Mouse (Mus musculus): ENCODE measurements at regions not wholly inside any gene's neighbourhood (a gene's known extent, or its start where the extent isn't known, plus 50 kb on each side); places are given as distances from the start of the nearest gene placed in this dataset.

DNA sequence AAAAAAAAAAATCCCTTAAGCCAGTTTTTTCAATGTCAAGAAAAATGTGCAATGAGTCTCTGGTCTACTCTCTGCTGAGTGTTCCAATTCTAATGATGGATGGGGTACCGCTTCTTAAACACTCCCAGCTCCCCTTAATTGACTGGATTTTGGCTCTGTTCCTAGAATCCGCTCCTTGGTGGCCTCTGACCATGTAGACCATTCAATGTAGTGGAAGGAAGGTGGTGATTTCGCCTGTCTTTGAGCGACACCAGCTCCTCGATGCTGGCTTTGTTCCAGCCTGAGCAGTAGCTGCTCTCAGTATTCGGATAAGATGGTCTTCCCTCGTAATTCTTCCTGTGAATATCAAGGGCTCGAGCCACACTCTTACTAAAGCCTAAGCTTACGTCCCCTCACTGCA, 252.4 kb upstream of the Prox1 start:
- Histone ChIP-seq H3K4me1 (ENCODE audit: control insufficient read depth, insufficient read depth, low read length) (no peaks in the 10 kb centered on the region), H3K4me2 (ENCODE audit: low read depth, severe bottlenecking) (no peak overlapping the region), H3K4me3 (ENCODE audit: low read depth, low read length) (no peak overlapping the region), H3K9ac (ENCODE audit: low read length) (no peak overlapping the region), H3K27me3 (ENCODE audit: control insufficient read depth, insufficient read depth, low read length) (no peaks in the 10 kb centered on the region), H3K36me3 (ENCODE audit: control insufficient read depth, insufficient read depth, low read length) (no peaks in the 10 kb centered on the region), H3K9me3 (ENCODE audit: control insufficient read depth, low read length) (no peaks in the 10 kb centered on the region), H3K27ac (replicated peaks; ENCODE audit: low read depth, low read length) (no peak overlapping the region)
- DNase-seq (ENCODE audit: low spot score) (no peak), ATAC-seq (ENCODE audit: insufficient number of reproducible peaks, low FRiP score, low TSS enrichment, low read depth) (no peak)
- WGBS = 78% methylated on average over 9 of the region's 9 CpGs

DNA sequence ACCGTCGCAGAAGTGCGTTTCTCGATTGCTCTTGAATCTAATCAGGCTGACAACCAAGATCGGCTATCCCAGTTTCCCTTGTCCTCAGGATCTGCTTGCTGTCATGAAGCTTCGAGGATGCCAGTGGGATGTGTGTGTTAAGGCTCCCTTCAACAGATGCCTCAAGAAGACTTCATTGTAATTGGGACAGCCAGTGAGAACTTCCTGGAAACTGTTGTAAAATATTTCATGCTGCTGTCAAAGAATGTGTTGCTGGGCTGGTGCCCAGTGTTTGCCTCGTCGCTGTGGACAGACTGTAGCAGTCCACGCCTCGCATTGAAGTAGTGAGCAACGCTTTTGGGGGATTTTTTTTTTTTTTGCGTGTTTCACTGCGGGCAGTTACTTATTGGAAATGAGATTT, 249.2 kb upstream of the Prox1 start:
- no peaks in the 10 kb centered on the region for H3K36me3 ChIP-seq (ENCODE audit: control insufficient read depth, insufficient read depth, low read length)
- H3K27me3 ChIP-seq (ENCODE audit: control insufficient read depth, insufficient read depth, low read length) = no peaks in the 10 kb centered on the region
- no peaks in the 10 kb centered on the region for H3K4me1 ChIP-seq (ENCODE audit: control insufficient read depth, insufficient read depth, low read length)
- H3K9ac ChIP-seq (ENCODE audit: low read length) = no peak overlapping the region
- H3K4me3 ChIP-seq (ENCODE audit: low read depth, low read length) = no peak overlapping the region
- 78% methylated on average over 13 of the region's 13 CpGs for WGBS
- DNase-seq (ENCODE audit: low spot score) (no peak), ATAC-seq (ENCODE audit: insufficient number of reproducible peaks, low FRiP score, low TSS enrichment, low read depth) (no peak)
- no peak overlapping the region for H3K27ac ChIP-seq (replicated peaks; ENCODE audit: low read depth, low read length)
- H3K9me3 ChIP-seq (ENCODE audit: control insufficient read depth, low read length) = no peaks in the 10 kb centered on the region
- H3K4me2 ChIP-seq (ENCODE audit: low read depth, severe bottlenecking) = no peak overlapping the region

DNA sequence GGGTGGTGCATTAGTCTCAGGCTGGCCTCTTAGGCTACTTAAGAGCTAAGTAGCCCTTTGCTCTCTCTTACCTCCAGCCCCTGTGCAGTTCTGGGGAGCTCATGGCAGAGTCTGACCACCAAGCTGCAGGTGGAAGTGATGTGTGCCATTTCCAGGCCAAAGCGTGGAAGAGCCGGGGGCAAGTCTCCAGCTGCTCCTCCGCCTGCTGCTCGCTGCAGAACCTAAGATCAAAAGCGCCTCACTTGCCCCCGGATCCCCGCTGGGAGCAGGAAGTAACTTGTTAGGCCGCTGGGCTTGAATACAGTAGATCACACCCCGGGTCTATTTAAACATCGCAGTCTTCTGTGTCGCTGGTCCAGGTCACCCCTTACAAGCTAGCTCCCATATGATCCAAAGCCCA, 246.8 kb upstream of the Prox1 start:
- no peak overlapping the region for H3K9ac ChIP-seq (ENCODE audit: low read length)
- WGBS = 3% methylated on average over 11 of the region's 11 CpGs
- DNase-seq (ENCODE audit: low spot score) (peak; percentile 41), ATAC-seq (ENCODE audit: insufficient number of reproducible peaks, low FRiP score, low TSS enrichment, low read depth) (no peak)
- H3K4me1 ChIP-seq (ENCODE audit: control insufficient read depth, insufficient read depth, low read length) = no peaks in the 10 kb centered on the region
- no peaks in the 10 kb centered on the region for H3K36me3 ChIP-seq (ENCODE audit: control insufficient read depth, insufficient read depth, low read length)
- H3K4me3 ChIP-seq (ENCODE audit: low read depth, low read length) = no peak overlapping the region
- no peak overlapping the region for H3K4me2 ChIP-seq (ENCODE audit: low read depth, severe bottlenecking)
- H3K9me3 ChIP-seq (ENCODE audit: control insufficient read depth, low read length) = no peaks in the 10 kb centered on the region
- H3K27me3 ChIP-seq (ENCODE audit: control insufficient read depth, insufficient read depth, low read length) = no peaks in the 10 kb centered on the region; the same call in 1 of the 2 replicates
- no peak overlapping the region for H3K27ac ChIP-seq (replicated peaks; ENCODE audit: low read depth, low read length)

DNA sequence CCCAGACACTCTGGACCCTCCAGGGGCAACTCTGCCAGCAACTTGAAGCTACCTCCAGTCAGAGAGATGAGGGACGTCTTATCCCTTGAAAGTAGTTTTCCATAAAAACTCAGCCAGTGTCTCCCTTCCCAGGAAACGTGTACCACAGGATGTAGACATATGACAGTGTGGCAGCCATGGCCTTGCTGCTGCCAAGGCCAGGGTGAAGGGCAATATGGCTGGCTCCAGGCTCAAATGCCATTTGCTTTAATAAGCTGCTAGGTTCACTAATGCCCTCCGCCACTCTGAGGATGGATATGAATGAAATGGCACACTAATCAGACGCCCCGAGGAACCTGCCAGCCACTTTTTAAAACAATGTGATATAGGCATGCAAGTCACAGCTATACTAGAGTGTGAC, 241.2 kb upstream of the Prox1 start:
- Histone ChIP-seq H3K9me3 (ENCODE audit: control insufficient read depth, low read length) (no peaks in the 10 kb centered on the region), H3K36me3 (ENCODE audit: control insufficient read depth, insufficient read depth, low read length) (no peaks in the 10 kb centered on the region), H3K4me3 (ENCODE audit: low read depth, low read length) (no peak overlapping the region), H3K27ac (replicated peaks; ENCODE audit: low read depth, low read length) (no peak overlapping the region), H3K9ac (ENCODE audit: low read length) (no peak overlapping the region), H3K27me3 (ENCODE audit: control insufficient read depth, insufficient read depth, low read length) (peaks cover 2% of the 10 kb centered on the region; the same call in 1 of the 2 replicates), H3K4me1 (ENCODE audit: control insufficient read depth, insufficient read depth, low read length) (no peaks in the 10 kb centered on the region), H3K4me2 (ENCODE audit: low read depth, severe bottlenecking) (no peak overlapping the region)
- ATAC-seq (ENCODE audit: insufficient number of reproducible peaks, low FRiP score, low TSS enrichment, low read depth) (no peak), DNase-seq (ENCODE audit: low spot score) (no peak)
- 84% methylated on average over 5 of the region's 5 CpGs for WGBS

- Histone ChIP-seq H3K9me3 (ENCODE audit: control insufficient read depth, low read length) (no peaks in the 10 kb centered on the region), H3K9ac (ENCODE audit: low read length) (no peak overlapping the region), H3K27ac (replicated peaks; ENCODE audit: low read depth, low read length) (no peak overlapping the region), H3K36me3 (ENCODE audit: control insufficient read depth, insufficient read depth, low read length) (no peaks in the 10 kb centered on the region), H3K4me1 (ENCODE audit: control insufficient read depth, insufficient read depth, low read length) (no peaks in the 10 kb centered on the region), H3K27me3 (ENCODE audit: control insufficient read depth, insufficient read depth, low read length) (0 out of 2 replicates have a peak, but pooled peaks cover 2% of the 10 kb centered on the region), H3K4me3 (ENCODE audit: low read depth, low read length) (no peak overlapping the region), H3K4me2 (ENCODE audit: low read depth, severe bottlenecking) (no peak overlapping the region)
- DNase-seq (ENCODE audit: low spot score) = no peak
- no peak for ATAC-seq (ENCODE audit: insufficient number of reproducible peaks, low FRiP score, low TSS enrichment, low read depth)
- 76% methylated on average over 12 of the region's 12 CpGs for WGBS
These were observed 232.8 kb upstream of the Prox1 start for GRCm38 (mm10) chr1:190403335-190403734.

GRCm38 (mm10) chr1:190398308-190398707, 227.8 kb upstream of the Prox1 start:
- H3K27me3 ChIP-seq (ENCODE audit: control insufficient read depth, insufficient read depth, low read length) = no peaks in the 10 kb centered on the region
- WGBS = 46% methylated on average over 6 of the region's 6 CpGs

DNA sequence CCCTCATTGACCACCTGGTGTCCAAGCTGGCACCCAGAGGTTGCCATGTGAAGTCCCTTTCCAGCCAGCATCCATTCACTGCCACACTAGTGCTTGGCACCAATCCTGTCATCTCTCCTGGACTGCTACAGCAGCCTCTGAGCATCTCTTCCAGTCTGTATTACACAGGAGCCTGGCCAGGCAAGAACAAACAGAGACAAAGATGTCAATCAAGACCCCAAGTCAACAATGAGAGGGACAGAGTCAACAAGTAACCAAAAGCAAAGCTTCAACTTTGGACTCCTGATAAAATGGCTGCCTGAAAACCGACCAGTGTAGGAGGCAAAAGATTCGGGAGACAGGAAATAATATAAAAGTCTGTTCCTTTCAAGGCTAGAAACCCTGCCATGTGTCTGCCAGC, 227.3 kb upstream of the Prox1 start:
- Histone ChIP-seq H3K4me3 (ENCODE audit: low read depth, low read length) (no peak overlapping the region), H3K4me2 (ENCODE audit: low read depth, severe bottlenecking) (no peak overlapping the region), H3K4me1 (ENCODE audit: control insufficient read depth, insufficient read depth, low read length) (no peaks in the 10 kb centered on the region), H3K27me3 (ENCODE audit: control insufficient read depth, insufficient read depth, low read length) (no peaks in the 10 kb centered on the region), H3K36me3 (ENCODE audit: control insufficient read depth, insufficient read depth, low read length) (no peaks in the 10 kb centered on the region), H3K9ac (ENCODE audit: low read length) (no peak overlapping the region), H3K9me3 (ENCODE audit: control insufficient read depth, low read length) (no peaks in the 10 kb centered on the region), H3K27ac (replicated peaks; ENCODE audit: low read depth, low read length) (no peak overlapping the region)
- no peak for DNase-seq (ENCODE audit: low spot score)
- ATAC-seq (ENCODE audit: insufficient number of reproducible peaks, low FRiP score, low TSS enrichment, low read depth) = no peak
- WGBS = 62% methylated on average over 2 of the region's 2 CpGs

More at GRCm38 (mm10) chr1:190398308-190398707, 227.8 kb upstream of the Prox1 start:
- H3K9me3 ChIP-seq (ENCODE audit: control insufficient read depth, low read length) = no peaks in the 10 kb centered on the region
- no peak overlapping the region for H3K4me3 ChIP-seq (ENCODE audit: low read depth, low read length)
- H3K4me1 ChIP-seq (ENCODE audit: control insufficient read depth, insufficient read depth, low read length) = no peaks in the 10 kb centered on the region
- H3K36me3 ChIP-seq (ENCODE audit: control insufficient read depth, insufficient read depth, low read length) = no peaks in the 10 kb centered on the region
- H3K9ac ChIP-seq (ENCODE audit: low read length) = no peak overlapping the region
- H3K4me2 ChIP-seq (ENCODE audit: low read depth, severe bottlenecking) = no peak overlapping the region
- DNase-seq (ENCODE audit: low spot score) = no peak
- no peak overlapping the region for H3K27ac ChIP-seq (replicated peaks; ENCODE audit: low read depth, low read length)
- no peak for ATAC-seq (ENCODE audit: insufficient number of reproducible peaks, low FRiP score, low TSS enrichment, low read depth)

DNA sequence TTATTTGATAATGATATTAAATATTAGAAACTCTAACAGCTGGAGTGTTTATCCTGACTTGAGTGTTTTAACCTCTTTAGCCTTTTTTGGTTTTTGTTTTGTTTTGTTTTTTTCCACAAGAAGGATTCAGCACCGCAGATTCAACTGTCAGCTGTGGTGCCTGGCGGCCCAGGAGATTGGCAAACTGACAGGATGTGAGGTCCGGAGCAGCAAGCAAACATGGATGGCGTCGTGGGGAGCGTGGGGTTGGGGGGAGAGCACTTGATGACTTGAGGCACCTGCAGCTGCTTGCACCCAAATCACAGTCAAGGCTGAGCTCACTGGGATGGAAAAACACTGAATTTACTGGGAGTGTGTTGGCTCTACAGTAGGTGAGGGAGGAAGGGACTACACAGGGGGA, 222.5 kb upstream of the Prox1 start:
- H3K4me2 ChIP-seq (ENCODE audit: low read depth, severe bottlenecking) = no peak overlapping the region
- DNase-seq (ENCODE audit: low spot score) (no peak), ATAC-seq (ENCODE audit: insufficient number of reproducible peaks, low FRiP score, low TSS enrichment, low read depth) (no peak)
- H3K4me1 ChIP-seq (ENCODE audit: control insufficient read depth, insufficient read depth, low read length) = no peaks in the 10 kb centered on the region
- H3K9me3 ChIP-seq (ENCODE audit: control insufficient read depth, low read length) = no peaks in the 10 kb centered on the region
- no peaks in the 10 kb centered on the region for H3K27me3 ChIP-seq (ENCODE audit: control insufficient read depth, insufficient read depth, low read length)
- no peak overlapping the region for H3K4me3 ChIP-seq (ENCODE audit: low read depth, low read length)
- WGBS = 88% methylated on average over 6 of the region's 6 CpGs
- no peak overlapping the region for H3K27ac ChIP-seq (replicated peaks; ENCODE audit: low read depth, low read length)
- no peaks in the 10 kb centered on the region for H3K36me3 ChIP-seq (ENCODE audit: control insufficient read depth, insufficient read depth, low read length)
- no peak overlapping the region for H3K9ac ChIP-seq (ENCODE audit: low read length)

- ATAC-seq (ENCODE audit: insufficient number of reproducible peaks, low FRiP score, low TSS enrichment, low read depth) = no peak
- Histone ChIP-seq H3K4me2 (ENCODE audit: low read depth, severe bottlenecking) (no peak overlapping the region), H3K27me3 (ENCODE audit: control insufficient read depth, insufficient read depth, low read length) (no peaks in the 10 kb centered on the region), H3K4me1 (ENCODE audit: control insufficient read depth, insufficient read depth, low read length) (no peaks in the 10 kb centered on the region), H3K9me3 (ENCODE audit: control insufficient read depth, low read length) (no peaks in the 10 kb centered on the region), H3K9ac (ENCODE audit: low read length) (no peak overlapping the region), H3K4me3 (ENCODE audit: low read depth, low read length) (no peak overlapping the region), H3K36me3 (ENCODE audit: control insufficient read depth, insufficient read depth, low read length) (no peaks in the 10 kb centered on the region), H3K27ac (replicated peaks; ENCODE audit: low read depth, low read length) (no peak overlapping the region)
- 89% methylated on average over 4 of the region's 4 CpGs for WGBS
- no peak for DNase-seq (ENCODE audit: low spot score)
These were observed 218.3 kb upstream of the Prox1 start for GRCm38 (mm10) chr1:190388853-190389252.

Measured in limb, embryonic 11.5 days (tissue).